Mouse (Mus musculus) E14TG2a.4 (cell line): ENCODE results near the gene Ccnj.

Experiments used
- H3K27me3 ChIP-seq: 2 replicates; pipeline ENCODE4 v1.6.1; 2014; ENCODE audit warnings: low read length, control low read depth; ENCODE audit not compliant: insufficient read depth
- H3K36me3 ChIP-seq: 2 replicates; pipeline ENCODE4 v1.6.1; 2014; ENCODE audit warnings: low read length, control low read depth; ENCODE audit not compliant: insufficient read depth
- H3K4me1 ChIP-seq: replicated peaks from 2 replicates; pipeline ENCODE4 v1.6.1; 2014; ENCODE audit warnings: low read depth, low read length, control low read depth
- H3K4me3 ChIP-seq: replicated peaks from 2 replicates; pipeline ENCODE4 v1.5.1; 2014; ENCODE audit warnings: mild to moderate bottlenecking, low read length
- H3K9me3 ChIP-seq: 2 replicates; pipeline ENCODE4 v1.6.1; 2014; ENCODE audit warnings: low read length, control low read depth
- CTCF ChIP-seq: conservative IDR thresholded peaks from 2 replicates; pipeline ENCODE4 v1.5.1; 2014; ENCODE audit warnings: low read length
- NANOG ChIP-seq: IDR thresholded peaks from 2 replicates; pipeline ENCODE4 v1.6.1; 2014; ENCODE audit warnings: borderline replicate concordance, low read length, mixed read lengths
- POU5F1 ChIP-seq: IDR thresholded peaks from 2 replicates; pipeline ENCODE4 v1.6.1; 2014; ENCODE audit warnings: low read length, borderline replicate concordance

Ccnj gene

GRCm38 (mm10) chr19:40832361-40832760 is 1.3 kb downstream of the Ccnj start:
- peak overlapping the region; percentile 88 for H3K4me3 ChIP-seq
- H3K9me3 ChIP-seq, result no peaks in the 10 kb centered on the region
- peaks cover 35% of the 10 kb centered on the region for H3K27me3 ChIP-seq
- peaks cover 10% of the 10 kb centered on the region for H3K36me3 ChIP-seq
- no peak for TF ChIP-seq NANOG
- peaks cover 24% of the 10 kb centered on the region for H3K4me1 ChIP-seq

GRCm38 (mm10) chr19:40834436-40834835 is 3.4 kb downstream of the Ccnj start:
- Histone ChIP-seq H3K4me3 (no peak overlapping the region), H3K9me3 (no peaks in the 10 kb centered on the region), H3K4me1 (peaks cover 17% of the 10 kb centered on the region), H3K36me3 (peaks cover 26% of the 10 kb centered on the region), H3K27me3 (peaks cover 20% of the 10 kb centered on the region)
- TF ChIP-seq NANOG (no peak), POU5F1 (no peak), CTCF (no peak)

- H3K27me3 ChIP-seq, result no peaks in the 10 kb centered on the region
- H3K9me3 ChIP-seq, result no peaks in the 10 kb centered on the region
- H3K4me1 ChIP-seq, result peaks cover 9% of the 10 kb centered on the region
- H3K36me3 ChIP-seq, result peaks cover 42% of the 10 kb centered on the region
- TF ChIP-seq NANOG (no peak), CTCF (no peak), POU5F1 (no peak)
- H3K4me3 ChIP-seq, result no peak overlapping the region
Measured at GRCm38 (mm10) chr19:40838205-40838604, 7.1 kb downstream of the Ccnj start.

GRCm38 (mm10) chr19:40840303-40840702 is 9.2 kb downstream of the Ccnj start:
- peaks cover 57% of the 10 kb centered on the region for H3K36me3 ChIP-seq
- H3K9me3 ChIP-seq, result no peaks in the 10 kb centered on the region
- no peak overlapping the region for H3K4me3 ChIP-seq
- TF ChIP-seq CTCF, result no peak
- TF ChIP-seq POU5F1, result no peak
- no peak for TF ChIP-seq NANOG
- H3K27me3 ChIP-seq, result no peaks in the 10 kb centered on the region
- peaks cover 14% of the 10 kb centered on the region for H3K4me1 ChIP-seq

GRCm38 (mm10) chr19:40841083-40841482 is 10.0 kb downstream of the Ccnj start:
- no peak overlapping the region for H3K4me3 ChIP-seq
- H3K9me3 ChIP-seq, result no peaks in the 10 kb centered on the region
- no peak for TF ChIP-seq POU5F1
- TF ChIP-seq NANOG, result no peak
- no peak for TF ChIP-seq CTCF
- H3K27me3 ChIP-seq, result no peaks in the 10 kb centered on the region
- peaks cover 14% of the 10 kb centered on the region for H3K4me1 ChIP-seq
- peaks cover 65% of the 10 kb centered on the region for H3K36me3 ChIP-seq

- Histone ChIP-seq H3K36me3 (peaks cover 67% of the 10 kb centered on the region), H3K27me3 (no peaks in the 10 kb centered on the region), H3K4me3 (no peak overlapping the region), H3K4me1 (peaks cover 14% of the 10 kb centered on the region), H3K9me3 (no peaks in the 10 kb centered on the region)
- no peak for TF ChIP-seq NANOG
- TF ChIP-seq POU5F1, result no peak
- no peak for TF ChIP-seq CTCF
Measured at GRCm38 (mm10) chr19:40841593-40841992, 10.5 kb downstream of the Ccnj start.

- TF ChIP-seq CTCF (no peak), NANOG (no peak), POU5F1 (no peak)
- peaks cover 62% of the 10 kb centered on the region for H3K36me3 ChIP-seq
- H3K4me3 ChIP-seq, result no peak overlapping the region
- no peaks in the 10 kb centered on the region for H3K9me3 ChIP-seq
- H3K4me1 ChIP-seq, result peaks cover 14% of the 10 kb centered on the region
- H3K27me3 ChIP-seq, result no peaks in the 10 kb centered on the region
Measured at GRCm38 (mm10) chr19:40844731-40845130, 13.7 kb downstream of the Ccnj start.

- H3K27me3 ChIP-seq, result no peaks in the 10 kb centered on the region
- H3K9me3 ChIP-seq, result no peaks in the 10 kb centered on the region
- no peak overlapping the region for H3K4me3 ChIP-seq
- TF ChIP-seq CTCF, result no peak
- no peak for TF ChIP-seq POU5F1
- TF ChIP-seq NANOG, result no peak
- H3K36me3 ChIP-seq, result peaks cover 40% of the 10 kb centered on the region
- 0 out of 2 replicates have a peak, but pooled peaks cover 6% of the 10 kb centered on the region for H3K4me1 ChIP-seq
Measured at GRCm38 (mm10) chr19:40849391-40849790, 18.3 kb downstream of the Ccnj start.

GRCm38 (mm10) chr19:40859555-40859954 is 28.5 kb downstream of the Ccnj start:
- Histone ChIP-seq H3K9me3 (peaks cover 4% of the 10 kb centered on the region), H3K36me3 (no peaks in the 10 kb centered on the region), H3K4me1 (no peaks in the 10 kb centered on the region), H3K27me3 (0 out of 2 replicates have a peak, but pooled peaks cover 2% of the 10 kb centered on the region), H3K4me3 (no peak overlapping the region)
- TF ChIP-seq NANOG (no peak), CTCF (no peak), POU5F1 (no peak)
